Mouse (Mus musculus): ENCODE measurements at regions not wholly inside any gene's neighbourhood (a gene's known extent, or its start where the extent isn't known, plus 50 kb on each side); places are given as distances from the start of the nearest gene placed in this dataset.

DNA sequence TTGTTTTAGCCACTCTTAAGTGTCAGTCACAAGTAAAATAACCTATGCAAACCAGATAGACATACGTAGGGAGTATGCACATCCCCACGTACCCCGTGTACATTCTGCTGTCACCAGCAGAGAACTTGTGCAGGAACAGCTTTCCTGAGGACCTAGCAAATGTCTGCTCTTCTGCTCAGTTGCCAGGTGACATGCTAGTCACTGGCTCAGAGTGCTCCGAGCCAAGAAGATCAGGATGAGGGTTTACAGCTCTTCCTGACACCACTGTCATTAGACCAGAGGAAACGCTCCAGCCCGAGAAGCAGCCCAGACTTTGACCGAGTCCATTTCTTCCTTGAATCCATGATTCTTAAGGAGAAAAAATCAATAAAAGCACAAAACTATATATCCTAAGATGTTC is 115.5 kb upstream of the Lpp start:
- Histone ChIP-seq H3K4me3 (ENCODE audit: low read depth, low read length) (no peak overlapping the region), H3K27ac (ENCODE audit: low read depth, low read length) (no peak overlapping the region), H3K9ac (replicated peaks; ENCODE audit: low read depth, low read length) (no peak overlapping the region), H3K9me3 (ENCODE audit: control insufficient read depth, low read length) (no peaks in the 10 kb centered on the region), H3K4me1 (ENCODE audit: control insufficient read depth, insufficient read depth, low read length) (no peaks in the 10 kb centered on the region), H3K36me3 (ENCODE audit: control insufficient read depth, insufficient read depth, low read length) (no peaks in the 10 kb centered on the region), H3K27me3 (ENCODE audit: control insufficient read depth, insufficient read depth, low read length) (no peaks in the 10 kb centered on the region), H3K4me2 (ENCODE audit: low read depth, low read length) (no peak overlapping the region)
- no peak for ATAC-seq (ENCODE audit: low read depth)
- WGBS: 76% methylated on average over 7 of the region's 7 CpGs

DNA sequence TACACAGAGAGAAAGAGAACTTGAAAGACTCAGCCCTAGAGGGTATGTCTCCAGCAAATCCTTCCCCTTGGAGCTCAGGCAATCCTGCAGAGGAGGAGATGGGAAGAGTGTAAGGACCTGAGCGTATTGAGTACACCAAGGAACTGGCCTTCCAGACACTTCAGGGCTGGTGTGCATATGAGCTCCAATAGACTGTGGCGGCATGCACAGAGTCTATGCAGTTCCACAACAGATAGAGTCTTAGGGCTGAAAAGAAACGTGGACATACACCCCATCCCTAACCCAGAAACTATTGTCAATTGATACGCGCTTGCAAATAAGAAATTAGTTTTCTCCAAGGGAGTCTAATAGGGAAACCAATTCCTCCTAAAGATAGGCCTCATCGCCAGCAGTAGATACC is 130.6 kb upstream of the Lpp start:
- 92% methylated on average over 6 of the region's 6 CpGs for WGBS
- Histone ChIP-seq H3K27me3 (ENCODE audit: control insufficient read depth, insufficient read depth, low read length) (no peaks in the 10 kb centered on the region), H3K36me3 (ENCODE audit: control insufficient read depth, insufficient read depth, low read length) (no peaks in the 10 kb centered on the region), H3K9ac (replicated peaks; ENCODE audit: low read depth, low read length) (no peak overlapping the region), H3K9me3 (ENCODE audit: control insufficient read depth, low read length) (no peaks in the 10 kb centered on the region), H3K4me2 (ENCODE audit: low read depth, low read length) (no peak overlapping the region), H3K4me1 (ENCODE audit: control insufficient read depth, insufficient read depth, low read length) (no peaks in the 10 kb centered on the region), H3K4me3 (ENCODE audit: low read depth, low read length) (no peak overlapping the region), H3K27ac (ENCODE audit: low read depth, low read length) (no peak overlapping the region)
- ATAC-seq (ENCODE audit: low read depth): no peak

DNA sequence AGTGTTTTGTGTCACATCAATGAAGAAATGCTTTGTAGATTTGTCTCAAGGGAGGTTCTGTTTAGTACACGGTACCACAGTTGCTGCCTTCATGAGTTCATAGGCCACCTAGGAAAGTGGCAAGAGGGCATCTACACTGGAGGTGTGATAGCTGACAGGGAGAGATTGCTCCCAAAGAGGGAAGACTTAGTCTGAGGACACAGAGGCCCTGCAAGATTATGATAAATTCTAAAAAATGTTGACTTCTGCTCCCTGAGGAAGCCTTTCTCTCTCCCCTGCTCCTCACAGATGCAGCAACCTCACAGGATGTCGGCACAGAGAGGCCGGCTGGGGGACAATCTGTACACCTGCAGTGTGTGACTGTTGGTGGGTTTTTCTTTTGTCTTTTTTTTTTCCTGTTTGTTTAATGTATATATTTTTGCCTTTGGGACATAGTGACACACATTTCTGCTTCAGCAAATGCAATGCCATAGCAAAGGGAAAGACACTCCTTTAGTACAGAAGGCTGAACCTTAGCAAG is 133.5 kb upstream of the Lpp start:
- no peak for ATAC-seq (ENCODE audit: low read depth)
- Histone ChIP-seq H3K4me1 (ENCODE audit: control insufficient read depth, insufficient read depth, low read length) (no peaks in the 10 kb centered on the region), H3K4me3 (ENCODE audit: low read depth, low read length) (no peak overlapping the region), H3K36me3 (ENCODE audit: control insufficient read depth, insufficient read depth, low read length) (no peaks in the 10 kb centered on the region), H3K27ac (ENCODE audit: low read depth, low read length) (no peak overlapping the region), H3K4me2 (ENCODE audit: low read depth, low read length) (no peak overlapping the region), H3K9me3 (ENCODE audit: control insufficient read depth, low read length) (no peaks in the 10 kb centered on the region), H3K9ac (replicated peaks; ENCODE audit: low read depth, low read length) (no peak overlapping the region), H3K27me3 (ENCODE audit: control insufficient read depth, insufficient read depth, low read length) (no peaks in the 10 kb centered on the region)
- WGBS: 85% methylated on average over 3 of the region's 3 CpGs

DNA sequence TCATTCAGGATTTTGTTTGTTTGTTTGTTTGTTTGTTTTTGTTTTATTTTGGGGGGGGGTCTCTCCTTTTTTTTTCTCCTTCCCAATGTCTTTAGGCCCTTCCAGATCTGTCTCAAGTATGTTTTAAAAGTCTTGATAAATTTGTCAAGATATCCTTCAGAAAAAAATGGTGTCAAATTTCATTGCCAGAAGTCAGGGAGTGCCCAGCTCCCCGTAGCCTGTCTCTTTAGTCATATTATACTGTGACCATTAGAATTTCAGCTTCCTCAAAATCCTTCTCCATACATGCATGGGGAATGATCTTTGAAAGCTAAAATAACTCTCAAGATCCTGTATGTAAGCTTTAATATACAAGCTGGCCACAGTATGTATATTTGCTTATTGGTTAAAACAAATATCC is 134.3 kb upstream of the Lpp start:
- WGBS: 64% methylated on average over 1 of the region's 1 CpGs
- no peak overlapping the region for H3K4me3 ChIP-seq (ENCODE audit: low read depth, low read length)
- H3K27me3 ChIP-seq (ENCODE audit: control insufficient read depth, insufficient read depth, low read length): no peaks in the 10 kb centered on the region
- no peak for ATAC-seq (ENCODE audit: low read depth)
- no peaks in the 10 kb centered on the region for H3K36me3 ChIP-seq (ENCODE audit: control insufficient read depth, insufficient read depth, low read length)
- no peak overlapping the region for H3K27ac ChIP-seq (ENCODE audit: low read depth, low read length)
- H3K9ac ChIP-seq (replicated peaks; ENCODE audit: low read depth, low read length): no peak overlapping the region
- no peaks in the 10 kb centered on the region for H3K9me3 ChIP-seq (ENCODE audit: control insufficient read depth, low read length)
- H3K4me2 ChIP-seq (ENCODE audit: low read depth, low read length): no peak overlapping the region
- no peaks in the 10 kb centered on the region for H3K4me1 ChIP-seq (ENCODE audit: control insufficient read depth, insufficient read depth, low read length)

DNA sequence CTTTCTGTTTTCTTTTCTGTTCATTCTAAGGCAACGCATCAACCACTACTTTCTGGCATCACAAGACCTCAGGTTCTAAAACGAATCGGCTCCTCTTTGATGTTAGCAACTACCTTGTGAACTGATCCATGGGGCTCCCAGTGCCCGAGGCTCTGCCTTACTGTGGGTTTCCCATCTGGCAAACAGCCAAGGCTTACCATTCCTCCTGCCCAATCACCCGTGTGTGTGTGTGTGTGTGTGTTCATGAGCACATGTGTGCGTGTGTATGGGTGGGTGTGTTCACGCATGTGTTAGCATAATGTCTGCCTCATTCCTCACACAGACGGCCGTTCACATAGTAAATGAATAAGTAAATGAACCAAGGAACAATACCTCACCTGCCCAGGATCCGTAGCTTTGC is 138.3 kb upstream of the Lpp start:
- no peaks in the 10 kb centered on the region for H3K27me3 ChIP-seq (ENCODE audit: control insufficient read depth, insufficient read depth, low read length)
- H3K27ac ChIP-seq (ENCODE audit: low read depth, low read length): no peak overlapping the region
- H3K4me3 ChIP-seq (ENCODE audit: low read depth, low read length): no peak overlapping the region
- no peak for ATAC-seq (ENCODE audit: low read depth)
- no peaks in the 10 kb centered on the region for H3K4me1 ChIP-seq (ENCODE audit: control insufficient read depth, insufficient read depth, low read length)
- no peaks in the 10 kb centered on the region for H3K36me3 ChIP-seq (ENCODE audit: control insufficient read depth, insufficient read depth, low read length)
- 62% methylated on average over 10 of the region's 10 CpGs for WGBS
- H3K9ac ChIP-seq (replicated peaks; ENCODE audit: low read depth, low read length): no peak overlapping the region
- no peaks in the 10 kb centered on the region for H3K9me3 ChIP-seq (ENCODE audit: control insufficient read depth, low read length)
- H3K4me2 ChIP-seq (ENCODE audit: low read depth, low read length): no peak overlapping the region

DNA sequence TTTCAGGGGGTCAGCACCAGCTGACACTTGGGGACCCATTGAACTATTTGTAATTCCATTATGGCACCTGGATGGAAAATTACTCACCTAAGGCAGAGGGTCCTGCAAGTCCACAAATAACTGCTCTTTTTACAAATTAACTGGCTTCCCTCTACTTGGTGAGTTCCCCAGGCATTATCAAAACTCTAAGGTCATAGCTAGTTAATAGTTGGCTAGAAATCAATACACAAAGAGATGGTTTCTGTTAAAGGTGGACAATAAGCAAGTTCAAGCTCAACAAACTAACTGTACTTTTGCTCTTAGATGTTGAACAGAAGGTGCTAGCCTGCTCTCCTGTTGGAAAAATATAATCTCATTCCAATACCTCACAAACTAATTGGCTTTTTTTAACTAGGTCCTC is 138.7 kb upstream of the Lpp start:
- Histone ChIP-seq H3K27ac (ENCODE audit: low read depth, low read length) (no peak overlapping the region), H3K9ac (replicated peaks; ENCODE audit: low read depth, low read length) (no peak overlapping the region), H3K36me3 (ENCODE audit: control insufficient read depth, insufficient read depth, low read length) (no peaks in the 10 kb centered on the region), H3K4me1 (ENCODE audit: control insufficient read depth, insufficient read depth, low read length) (no peaks in the 10 kb centered on the region), H3K27me3 (ENCODE audit: control insufficient read depth, insufficient read depth, low read length) (no peaks in the 10 kb centered on the region), H3K4me2 (ENCODE audit: low read depth, low read length) (no peak overlapping the region), H3K4me3 (ENCODE audit: low read depth, low read length) (no peak overlapping the region), H3K9me3 (ENCODE audit: control insufficient read depth, low read length) (no peaks in the 10 kb centered on the region)
- ATAC-seq (ENCODE audit: low read depth): no peak

DNA sequence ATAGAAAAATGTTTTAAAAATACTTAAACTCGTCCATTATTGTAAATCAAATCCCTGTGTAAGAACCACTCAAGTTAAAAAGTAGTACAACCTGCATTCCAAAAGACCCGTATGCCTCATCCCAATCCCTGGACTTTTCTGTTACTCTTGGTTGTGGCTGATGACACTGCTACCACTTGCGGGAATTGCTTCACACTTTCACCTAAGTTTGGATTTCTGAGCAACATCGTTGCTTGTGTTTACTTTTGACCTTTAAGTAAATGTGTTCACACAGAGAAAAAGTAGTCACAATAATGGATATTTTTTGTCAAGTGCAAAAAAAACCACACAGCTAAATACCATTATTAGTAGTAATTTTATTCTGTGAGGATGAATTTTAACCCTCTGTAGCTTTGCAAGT is 139.2 kb upstream of the Lpp start:
- no peak for ATAC-seq (ENCODE audit: low read depth)
- H3K27ac ChIP-seq (ENCODE audit: low read depth, low read length): no peak overlapping the region
- WGBS: 84% methylated on average over 4 of the region's 4 CpGs
- no peak overlapping the region for H3K4me3 ChIP-seq (ENCODE audit: low read depth, low read length)
- no peaks in the 10 kb centered on the region for H3K27me3 ChIP-seq (ENCODE audit: control insufficient read depth, insufficient read depth, low read length)
- no peaks in the 10 kb centered on the region for H3K36me3 ChIP-seq (ENCODE audit: control insufficient read depth, insufficient read depth, low read length)
- H3K9ac ChIP-seq (replicated peaks; ENCODE audit: low read depth, low read length): no peak overlapping the region
- H3K4me2 ChIP-seq (ENCODE audit: low read depth, low read length): no peak overlapping the region
- no peaks in the 10 kb centered on the region for H3K9me3 ChIP-seq (ENCODE audit: control insufficient read depth, low read length)
- no peaks in the 10 kb centered on the region for H3K4me1 ChIP-seq (ENCODE audit: control insufficient read depth, insufficient read depth, low read length)

DNA sequence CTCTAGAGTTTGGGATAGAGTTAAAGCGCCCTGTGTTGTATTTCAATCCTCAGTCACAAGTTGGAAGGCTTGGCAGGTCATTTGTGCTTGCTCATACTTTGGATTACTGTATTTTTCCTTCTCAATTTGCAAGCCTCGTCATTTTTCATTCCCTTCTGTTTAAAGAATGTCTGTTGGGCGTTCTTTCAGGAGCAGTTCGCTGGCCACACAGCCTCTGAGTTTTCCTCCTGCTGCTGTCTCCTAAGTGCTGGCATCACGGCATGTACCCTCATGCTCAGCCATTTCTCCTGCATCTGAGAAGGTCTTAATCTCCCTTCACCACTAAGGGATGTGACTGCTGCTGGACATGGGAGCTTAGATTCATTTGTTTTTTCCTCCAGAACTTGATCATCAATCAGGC is 146.0 kb upstream of the Lpp start:
- no peaks in the 10 kb centered on the region for H3K36me3 ChIP-seq (ENCODE audit: control insufficient read depth, insufficient read depth, low read length)
- H3K27ac ChIP-seq (ENCODE audit: low read depth, low read length): no peak overlapping the region
- WGBS: 85% methylated on average over 5 of the region's 5 CpGs
- ATAC-seq (ENCODE audit: low read depth): no peak
- H3K4me1 ChIP-seq (ENCODE audit: control insufficient read depth, insufficient read depth, low read length): no peaks in the 10 kb centered on the region
- no peaks in the 10 kb centered on the region for H3K27me3 ChIP-seq (ENCODE audit: control insufficient read depth, insufficient read depth, low read length)
- no peak overlapping the region for H3K4me2 ChIP-seq (ENCODE audit: low read depth, low read length)
- H3K4me3 ChIP-seq (ENCODE audit: low read depth, low read length): no peak overlapping the region
- no peak overlapping the region for H3K9ac ChIP-seq (replicated peaks; ENCODE audit: low read depth, low read length)
- H3K9me3 ChIP-seq (ENCODE audit: control insufficient read depth, low read length): no peaks in the 10 kb centered on the region

DNA sequence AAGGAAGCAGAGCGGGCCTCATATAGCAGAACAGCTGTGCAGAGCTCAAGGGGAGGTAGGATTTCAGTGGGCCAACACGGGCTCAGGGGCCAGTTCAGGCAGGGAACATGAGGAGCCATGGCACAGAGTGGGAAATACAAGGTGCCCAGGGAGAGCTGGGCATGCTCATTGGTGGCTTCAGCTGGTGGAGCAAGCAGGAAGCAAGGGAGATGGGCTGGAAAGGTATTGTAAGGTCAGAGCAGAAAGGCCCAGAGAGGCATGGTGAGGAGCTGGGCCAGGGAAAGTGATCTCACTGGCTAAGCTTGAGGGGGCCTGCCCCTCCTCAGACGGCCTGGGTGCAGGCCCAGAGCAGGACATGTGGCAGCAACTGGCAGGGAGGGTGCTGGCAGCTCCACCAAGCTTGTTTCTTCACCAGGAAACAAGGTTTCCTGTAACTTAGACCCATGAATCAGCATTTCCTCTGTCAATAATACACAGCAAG is 155.2 kb upstream of the Lpp start:
- Histone ChIP-seq H3K4me1 (ENCODE audit: control insufficient read depth, insufficient read depth, low read length) (no peaks in the 10 kb centered on the region), H3K9me3 (ENCODE audit: control insufficient read depth, low read length) (no peaks in the 10 kb centered on the region), H3K27ac (ENCODE audit: low read depth, low read length) (no peak overlapping the region), H3K9ac (replicated peaks; ENCODE audit: low read depth, low read length) (no peak overlapping the region), H3K36me3 (ENCODE audit: control insufficient read depth, insufficient read depth, low read length) (no peaks in the 10 kb centered on the region), H3K27me3 (ENCODE audit: control insufficient read depth, insufficient read depth, low read length) (no peaks in the 10 kb centered on the region), H3K4me2 (ENCODE audit: low read depth, low read length) (no peak overlapping the region), H3K4me3 (ENCODE audit: low read depth, low read length) (no peak overlapping the region)
- no peak for ATAC-seq (ENCODE audit: low read depth)
- WGBS: 80% methylated on average over 3 of the region's 3 CpGs

DNA sequence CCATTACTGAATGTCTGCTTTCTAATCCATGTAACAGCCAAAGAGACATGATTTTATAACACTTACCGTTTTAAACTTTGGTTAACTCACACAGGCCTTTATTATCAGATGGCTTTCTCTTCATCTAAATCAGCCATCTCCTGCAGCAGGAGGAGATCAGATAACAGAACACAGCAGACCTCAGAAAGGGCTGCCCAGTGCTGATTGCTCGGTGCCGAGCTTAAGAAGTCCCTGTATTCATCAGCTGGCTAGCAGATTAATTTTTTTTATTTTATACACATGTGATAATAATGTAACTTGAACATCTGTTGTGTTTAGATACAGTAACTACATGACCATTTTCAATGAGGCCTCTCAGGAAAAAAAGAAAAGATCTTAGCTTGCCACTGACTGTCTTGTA is 155.9 kb upstream of the Lpp start:
- no peaks in the 10 kb centered on the region for H3K36me3 ChIP-seq (ENCODE audit: control insufficient read depth, insufficient read depth, low read length)
- ATAC-seq (ENCODE audit: low read depth): no peak
- no peak overlapping the region for H3K9ac ChIP-seq (replicated peaks; ENCODE audit: low read depth, low read length)
- no peaks in the 10 kb centered on the region for H3K27me3 ChIP-seq (ENCODE audit: control insufficient read depth, insufficient read depth, low read length)
- no peaks in the 10 kb centered on the region for H3K4me1 ChIP-seq (ENCODE audit: control insufficient read depth, insufficient read depth, low read length)
- no peaks in the 10 kb centered on the region for H3K9me3 ChIP-seq (ENCODE audit: control insufficient read depth, low read length)
- H3K4me2 ChIP-seq (ENCODE audit: low read depth, low read length): no peak overlapping the region
- 95% methylated on average over 3 of the region's 3 CpGs for WGBS
- H3K27ac ChIP-seq (ENCODE audit: low read depth, low read length): no peak overlapping the region
- H3K4me3 ChIP-seq (ENCODE audit: low read depth, low read length): no peak overlapping the region

Data from neural tube, embryonic 14.5 days (tissue).